Mouse (Mus musculus): ENCODE results near the gene Cpeb3. TPM values are rescaled to one million over a fixed set of nuclear protein-coding genes. Genes with fewer than 3 reads are reported as not detected.

The Cpeb3 gene
- total and polyA plus RNA-seq, 2 experiments from 2014 or later, result 10.3 to 23.7 TPM

GRCm38 (mm10) chr19:37115374-37115773 is 93.0 kb downstream of the Cpeb3 start:
- H3K36me3 ChIP-seq (ENCODE audit: insufficient read depth, low read length), result peaks cover 5% of the 10 kb centered on the region; the same call in 1 of the 2 replicates
- no peak overlapping the region for H3K4me2 ChIP-seq (ENCODE audit: low read depth, low read length)
- no peaks in the 10 kb centered on the region for H3K4me1 ChIP-seq (ENCODE audit: insufficient read depth, low read length)
- 86% methylated on average over 8 of the region's 8 CpGs for WGBS
- no peak for DNase-seq (ENCODE audit: low spot score)
- H3K9ac ChIP-seq (replicated peaks; ENCODE audit: low read length), result no peak overlapping the region
- H3K4me3 ChIP-seq (ENCODE audit: low read length), result no peak overlapping the region
- no peaks in the 10 kb centered on the region for H3K9me3 ChIP-seq (ENCODE audit: low read length)
- no peaks in the 10 kb centered on the region for H3K27me3 ChIP-seq (ENCODE audit: insufficient read depth, low read length)
- H3K27ac ChIP-seq, result no peak overlapping the region
- no peak for ATAC-seq
- TF ChIP-seq CTCF (IDR thresholded peaks at IDR 0.05; ENCODE audit: low read depth), result no peak

- 86% methylated on average over 6 of the region's 6 CpGs for WGBS
- Histone ChIP-seq H3K4me2 (ENCODE audit: low read depth, low read length) (no peak overlapping the region), H3K9ac (replicated peaks; ENCODE audit: low read length) (no peak overlapping the region), H3K4me3 (ENCODE audit: low read length) (no peak overlapping the region), H3K4me1 (ENCODE audit: insufficient read depth, low read length) (no peaks in the 10 kb centered on the region), H3K27me3 (ENCODE audit: insufficient read depth, low read length) (no peaks in the 10 kb centered on the region), H3K36me3 (ENCODE audit: insufficient read depth, low read length) (peaks cover 5% of the 10 kb centered on the region; the same call in 1 of the 2 replicates), H3K9me3 (ENCODE audit: low read length) (no peaks in the 10 kb centered on the region), H3K27ac (no peak overlapping the region)
- DNase-seq (ENCODE audit: low spot score) (no peak), ATAC-seq (no peak)
- no peak for TF ChIP-seq CTCF (IDR thresholded peaks at IDR 0.05; ENCODE audit: low read depth)
Measured at GRCm38 (mm10) chr19:37111831-37112230, 96.6 kb downstream of the Cpeb3 start.

GRCm38 (mm10) chr19:37110494-37110893 is 97.9 kb downstream of the Cpeb3 start:
- Histone ChIP-seq H3K9me3 (ENCODE audit: low read length) (no peaks in the 10 kb centered on the region), H3K27ac (no peak overlapping the region), H3K4me2 (ENCODE audit: low read depth, low read length) (no peak overlapping the region), H3K4me3 (ENCODE audit: low read length) (no peak overlapping the region), H3K4me1 (ENCODE audit: insufficient read depth, low read length) (no peaks in the 10 kb centered on the region), H3K9ac (replicated peaks; ENCODE audit: low read length) (no peak overlapping the region), H3K36me3 (ENCODE audit: insufficient read depth, low read length) (no peaks in the 10 kb centered on the region), H3K27me3 (ENCODE audit: insufficient read depth, low read length) (no peaks in the 10 kb centered on the region)
- DNase-seq (ENCODE audit: low spot score) (no peak), ATAC-seq (no peak)
- 64% methylated on average over 1 of the region's 1 CpGs for WGBS
- no peak for TF ChIP-seq CTCF (IDR thresholded peaks at IDR 0.05; ENCODE audit: low read depth)

- ATAC-seq, result no peak
- Histone ChIP-seq H3K27me3 (ENCODE audit: insufficient read depth, low read length) (no peaks in the 10 kb centered on the region), H3K4me3 (ENCODE audit: low read length) (no peak overlapping the region), H3K4me1 (ENCODE audit: insufficient read depth, low read length) (no peaks in the 10 kb centered on the region), H3K27ac (no peak overlapping the region), H3K9me3 (ENCODE audit: low read length) (no peaks in the 10 kb centered on the region), H3K4me2 (ENCODE audit: low read depth, low read length) (no peak overlapping the region), H3K9ac (replicated peaks; ENCODE audit: low read length) (no peak overlapping the region), H3K36me3 (ENCODE audit: insufficient read depth, low read length) (no peaks in the 10 kb centered on the region)
- TF ChIP-seq CTCF (IDR thresholded peaks at IDR 0.05; ENCODE audit: low read depth), result no peak
- 77% methylated on average over 4 of the region's 4 CpGs for WGBS
- DNase-seq (ENCODE audit: low spot score), result no peak
Measured at GRCm38 (mm10) chr19:37109853-37110252, 98.5 kb downstream of the Cpeb3 start.

GRCm38 (mm10) chr19:37100689-37101088 is 107.7 kb downstream of the Cpeb3 start:
- H3K4me3 ChIP-seq (ENCODE audit: low read length), result no peak overlapping the region
- no peak overlapping the region for H3K9ac ChIP-seq (replicated peaks; ENCODE audit: low read length)
- WGBS, result 95% methylated on average over 2 of the region's 2 CpGs
- no peak overlapping the region for H3K4me2 ChIP-seq (ENCODE audit: low read depth, low read length)
- no peaks in the 10 kb centered on the region for H3K36me3 ChIP-seq (ENCODE audit: insufficient read depth, low read length)
- H3K4me1 ChIP-seq (ENCODE audit: insufficient read depth, low read length), result no peaks in the 10 kb centered on the region
- no peak for TF ChIP-seq CTCF (IDR thresholded peaks at IDR 0.05; ENCODE audit: low read depth)
- no peaks in the 10 kb centered on the region for H3K9me3 ChIP-seq (ENCODE audit: low read length)
- H3K27me3 ChIP-seq (ENCODE audit: insufficient read depth, low read length), result no peaks in the 10 kb centered on the region
- no peak for ATAC-seq
- no peak overlapping the region for H3K27ac ChIP-seq
- DNase-seq (ENCODE audit: low spot score), result no peak

- Histone ChIP-seq H3K4me3 (ENCODE audit: low read length) (no peak overlapping the region), H3K4me2 (ENCODE audit: low read depth, low read length) (no peak overlapping the region), H3K9ac (replicated peaks; ENCODE audit: low read length) (no peak overlapping the region), H3K36me3 (ENCODE audit: insufficient read depth, low read length) (no peaks in the 10 kb centered on the region), H3K27me3 (ENCODE audit: insufficient read depth, low read length) (no peaks in the 10 kb centered on the region), H3K4me1 (ENCODE audit: insufficient read depth, low read length) (no peaks in the 10 kb centered on the region), H3K9me3 (ENCODE audit: low read length) (no peaks in the 10 kb centered on the region), H3K27ac (no peak overlapping the region)
- no peak for DNase-seq (ENCODE audit: low spot score)
- WGBS, result 79% methylated on average over 4 of the region's 4 CpGs
- TF ChIP-seq CTCF (IDR thresholded peaks at IDR 0.05; ENCODE audit: low read depth), result peak; percentile 21
- no peak for ATAC-seq
Measured at GRCm38 (mm10) chr19:37095666-37096330, 112.6 kb downstream of the Cpeb3 start.

GRCm38 (mm10) chr19:37093181-37093580 is 115.2 kb downstream of the Cpeb3 start:
- WGBS, result 93% methylated on average over 3 of the region's 3 CpGs
- Histone ChIP-seq H3K27ac (no peak overlapping the region), H3K9me3 (ENCODE audit: low read length) (no peaks in the 10 kb centered on the region), H3K4me3 (ENCODE audit: low read length) (no peak overlapping the region), H3K4me2 (ENCODE audit: low read depth, low read length) (no peak overlapping the region), H3K36me3 (ENCODE audit: insufficient read depth, low read length) (no peaks in the 10 kb centered on the region), H3K9ac (replicated peaks; ENCODE audit: low read length) (no peak overlapping the region), H3K4me1 (ENCODE audit: insufficient read depth, low read length) (no peaks in the 10 kb centered on the region), H3K27me3 (ENCODE audit: insufficient read depth, low read length) (no peaks in the 10 kb centered on the region)
- ATAC-seq, result no peak
- DNase-seq (ENCODE audit: low spot score), result no peak
- no peak for TF ChIP-seq CTCF (IDR thresholded peaks at IDR 0.05; ENCODE audit: low read depth)

Measured in hindbrain, postnatal 0 days (tissue).